Mouse (Mus musculus): ENCODE data around the gene Spdye4a.

- TF ChIP-seq FLI1 (IDR thresholded peaks at IDR 0.05; ENCODE audit: low read length) (peak; percentile 81; the same call in 1 of the 2 replicates), GATA1 (IDR thresholded peaks at IDR 0.05; ENCODE audit: borderline replicate concordance, low read length) (no peak)
Measured at GRCm38 (mm10) chr5:143269363-143270150, 42.9 kb upstream of the Spdye4a start, which contains the start of gene Zfp316.
